Mouse (Mus musculus) cerebellum, adult 2 months (tissue): Measurements from ENCODE around the gene Tekt2.

Experiments used
- CTCF ChIP-seq: fragments of 200-500 bp; IDR thresholded peaks from 2 replicates; pipeline ENCODE4 v1.5.1; 2011; ENCODE audit warnings: low read depth, mild to moderate bottlenecking, control low read depth, low read length, moderate library complexity, borderline replicate concordance; ENCODE audit not compliant: insufficient read depth
- POLR2A ChIP-seq: fragments of 200-500 bp; IDR thresholded peaks from 2 replicates; pipeline ENCODE4 v1.6.1; 2011; ENCODE audit warnings: low read length, control low read depth, borderline replicate concordance; ENCODE audit not compliant: insufficient read depth

- TF ChIP-seq POLR2A (no peak), CTCF (no peak)
Measured at GRCm38 (mm10) chr4:126306827-126307226, 18.7 kb downstream of the Tekt2 start.
